Mouse (Mus musculus) neutrophil, adult 59 days (primary cell): ENCODE data around the gene Ift43. TPM values are rescaled to one million over a fixed set of nuclear protein-coding genes. Genes with fewer than 3 reads are reported as not detected.

ENCODE experiments used
- total RNA-seq, 2 experiments: library from RNA; stranded (reverse); gene quantifications; 1 replicate in 1 of 2; 2 replicates in 1 of 2; pipeline ENCODE4 v1.2.4; 2023

The Ift43 gene
- total RNA-seq: not detected

GRCm38 (mm10) chr12:86082481-86083012 is at the start of gene Ift43:
Gene Ift43 (plus strand): TSS chr12:86082541.

GRCm38 (mm10) chr12:86078553-86079201 is 3.7 kb upstream of the Ift43 start, which contains the start of gene Tgfb3:
Gene Tgfb3 (minus strand): TSS chr12:86079041.

Other genes starting within 250 kb of the Ift43 start
- not detected for gene Tgfb3, start 3.5 kb upstream of the Ift43 start, total RNA-seq
- gene Gpatch2l, start 159.3 kb downstream of the Ift43 start, total RNA-seq: 10 to 100 TPM; 56.9 to 59.6 TPM